Mouse (Mus musculus) MEL (cell line): Measurements from ENCODE around the gene Kalrn. TPM values are rescaled to one million over a fixed set of nuclear protein-coding genes. Genes with fewer than 3 reads are reported as not detected.

Source experiments
- DNase-seq: peaks from one replicate; pipeline ENCODE4 v3.0.0; 2011; ENCODE audit warnings: low read depth, low spot score
- H3K27ac ChIP-seq: 2 replicates; pipeline ENCODE4 v1.5.1; 2012; ENCODE audit warnings: low read depth, mild to moderate bottlenecking, control low read depth, low read length, moderate library complexity; ENCODE audit not compliant: control insufficient read depth
- H3K27me3 ChIP-seq, 2 experiments: fragments of 150-350 bp in 1 of 2; sonication (generic) in 1 of 2; 2 replicates each; pipeline ENCODE4 v1.6.1; 2012; ENCODE audit warnings: low read length in 2 of 2, mild to moderate bottlenecking in 2 of 2, improper control_type of control experiment in 1 of 2, moderate library complexity in 1 of 2; ENCODE audit not compliant: insufficient read depth in 2 of 2, control insufficient read depth in 1 of 2
- H3K36me3 ChIP-seq, 2 experiments: 2 replicates each; pipeline ENCODE4 v1.6.1; 2012 to 2014; ENCODE audit warnings: low read length in 2 of 2, improper control_type of control experiment in 1 of 2, inconsistent platforms in 1 of 2, mild to moderate bottlenecking in 1 of 2; ENCODE audit not compliant: insufficient read depth in 2 of 2, control insufficient read depth in 1 of 2
- H3K4me1 ChIP-seq, 2 experiments: fragments of 150-350 bp in 1 of 2; sonication (generic) in 1 of 2; 2 replicates each; pipeline ENCODE4 v1.6.1; 2012; ENCODE audit warnings: low read length in 2 of 2, improper control_type of control experiment in 1 of 2, mild to moderate bottlenecking in 1 of 2; ENCODE audit not compliant: insufficient read depth in 2 of 2, control insufficient read depth in 1 of 2
- H3K4me3 ChIP-seq, 2 experiments: fragments of 150-350 bp in 1 of 2; sonication (generic) in 1 of 2; 2 replicates each; pipeline ENCODE4 v1.5.1; 2012; ENCODE audit warnings: low read depth in 2 of 2, low read length in 2 of 2, mild to moderate bottlenecking in 2 of 2, moderate library complexity in 2 of 2, control low read depth in 1 of 2, improper control_type of control experiment in 1 of 2; ENCODE audit not compliant: control insufficient read depth in 1 of 2, insufficient read depth in 1 of 2
- H3K79me2 ChIP-seq: 2 replicates; pipeline ENCODE4 v1.6.1; 2012; ENCODE audit warnings: mild to moderate bottlenecking, low read length, moderate library complexity; ENCODE audit not compliant: control insufficient read depth, poor library complexity, insufficient read depth
- H3K9ac ChIP-seq: 2 replicates; pipeline ENCODE4 v1.6.1; 2012; ENCODE audit warnings: low read depth, mild to moderate bottlenecking, control low read depth, low read length, moderate library complexity; ENCODE audit not compliant: control insufficient read depth, poor library complexity, severe bottlenecking
- H3K9me3 ChIP-seq: fragments of 150-350 bp; sonication (generic); replicated peaks from 2 replicates; pipeline ENCODE4 v1.6.1; 2012; ENCODE audit warnings: mild to moderate bottlenecking, low read length, improper control_type of control experiment, moderate library complexity; ENCODE audit not compliant: insufficient read depth
- CHD1 ChIP-seq: IDR thresholded peaks from 2 replicates; pipeline ENCODE4 v1.6.1; 2012; ENCODE audit warnings: low read depth, mild to moderate bottlenecking, inconsistent platforms, low read length, improper control_type of control experiment
- CHD2 ChIP-seq: IDR thresholded peaks from 2 replicates; pipeline ENCODE4 v1.6.1; 2011; ENCODE audit warnings: low read length, improper control_type of control experiment
- CTCF ChIP-seq, 3 experiments: IDR thresholded peaks in 2 of 3; conservative IDR thresholded peaks in 1 of 3; 2 replicates each; pipeline ENCODE4 v1.5.1; 2011 to 2012; ENCODE audit warnings: low read length in 3 of 3, low read depth in 2 of 3, mild to moderate bottlenecking in 2 of 3, improper control_type of control experiment in 1 of 3, inconsistent platforms in 1 of 3, mixed read lengths in 1 of 3, moderate library complexity in 1 of 3; ENCODE audit not compliant: control insufficient read depth in 1 of 3, insufficient read depth in 1 of 3, poor library complexity in 1 of 3, severe bottlenecking in 1 of 3
- ELF1 ChIP-seq: IDR thresholded peaks from 2 replicates; pipeline ENCODE4 v1.6.1; 2014; ENCODE audit warnings: low read depth, mild to moderate bottlenecking, inconsistent platforms, low read length, improper control_type of control experiment, moderate library complexity
- EP300 ChIP-seq, 2 experiments: IDR thresholded peaks; 2 replicates each; pipeline ENCODE4 v1.6.1; 2011; ENCODE audit warnings: improper control_type of control experiment in 2 of 2, low read length in 2 of 2, low read depth in 1 of 2, mild to moderate bottlenecking in 1 of 2
- ETS1 ChIP-seq: IDR thresholded peaks from 2 replicates; pipeline ENCODE4 v1.6.1; 2012; ENCODE audit warnings: low read depth, mild to moderate bottlenecking, inconsistent platforms, low read length, improper control_type of control experiment, moderate library complexity
- GABPA ChIP-seq: IDR thresholded peaks from 2 replicates; pipeline ENCODE4 v1.6.1; 2012; ENCODE audit warnings: low read depth, mild to moderate bottlenecking, inconsistent platforms, low read length, improper control_type of control experiment, moderate library complexity
- MYC ChIP-seq: IDR thresholded peaks from 2 replicates; pipeline ENCODE4 v1.6.1; 2011; ENCODE audit warnings: low read depth, mild to moderate bottlenecking, low read length, improper control_type of control experiment, moderate library complexity
- NELFE ChIP-seq: IDR thresholded peaks from 2 replicates; pipeline ENCODE4 v1.6.1; 2011; ENCODE audit warnings: low read depth, low read length, improper control_type of control experiment
- POLR2A ChIP-seq, 2 experiments: IDR thresholded peaks; 2 replicates each; pipeline ENCODE4 v1.6.1; 2011 to 2012; ENCODE audit warnings: low read length in 2 of 2, mild to moderate bottlenecking in 2 of 2, control low read depth in 1 of 2, improper control_type of control experiment in 1 of 2, low read depth in 1 of 2, moderate library complexity in 1 of 2; ENCODE audit not compliant: control insufficient read depth in 1 of 2, insufficient read depth in 1 of 2, poor library complexity in 1 of 2
- POLR2AphosphoS2 ChIP-seq: IDR thresholded peaks from 2 replicates; pipeline ENCODE4 v1.6.1; 2011; ENCODE audit warnings: low read length, improper control_type of control experiment
- POLR2AphosphoS5 ChIP-seq: IDR thresholded peaks from 2 replicates; pipeline ENCODE4 v1.6.1; 2012; ENCODE audit warnings: low read depth, borderline replicate concordance, mild to moderate bottlenecking, inconsistent platforms, low read length, moderate library complexity, mixed read lengths
- RAD21 ChIP-seq: IDR thresholded peaks from 2 replicates; pipeline ENCODE4 v1.6.1; 2011; ENCODE audit warnings: mild to moderate bottlenecking, low read depth, low read length, improper control_type of control experiment
- SMC3 ChIP-seq: IDR thresholded peaks from 2 replicates; pipeline ENCODE4 v1.6.1; 2011; ENCODE audit warnings: low read depth, low read length, improper control_type of control experiment
- TAL1 ChIP-seq: IDR thresholded peaks from 2 replicates; pipeline ENCODE4 v1.6.1; 2012; ENCODE audit warnings: mild to moderate bottlenecking, inconsistent platforms, low read length, moderate library complexity, mixed read lengths
- TBP ChIP-seq: IDR thresholded peaks from 2 replicates; pipeline ENCODE4 v1.8.0; 2011; ENCODE audit warnings: low read depth, low read length, improper control_type of control experiment
- UBTF ChIP-seq: IDR thresholded peaks from 2 replicates; pipeline ENCODE4 v1.6.1; 2012; ENCODE audit warnings: low read depth, mild to moderate bottlenecking, inconsistent platforms, low read length, improper control_type of control experiment, moderate library complexity, borderline replicate concordance; ENCODE audit not compliant: insufficient read depth
- ZC3H11A ChIP-seq: IDR thresholded peaks from 2 replicates; pipeline ENCODE4 v1.6.1; 2012; ENCODE audit warnings: low read depth, mild to moderate bottlenecking, inconsistent platforms, low read length, improper control_type of control experiment
- ZNF384 ChIP-seq: IDR thresholded peaks from 2 replicates; pipeline ENCODE4 v1.6.1; 2012; ENCODE audit warnings: low read depth, mild to moderate bottlenecking, inconsistent platforms, low read length, improper control_type of control experiment
- polyA plus RNA-seq, 2 experiments: library from polyadenylated mRNA; stranded (reverse) in 1 of 2; unstranded in 1 of 2; fragments of >175 nt in 1 of 2; fragments of >200 nt in 1 of 2; gene quantifications; 2 replicates each; pipeline versions ENCODE4 v1.2.1 to v1.2.4; 2012; ENCODE audit warnings: low replicate concordance in 2 of 2, low read depth in 1 of 2; ENCODE audit not compliant: insufficient read length in 2 of 2, insufficient read depth in 1 of 2, missing spikeins in 1 of 2
- total RNA-seq: library from RNA; depleted of rRNA; stranded (reverse); fragments of 300-350 nt; gene quantifications from 2 replicates; pipeline ENCODE4 v1.2.3, GENCODE M21; 2012

Gene Kalrn
- total and polyA plus RNA-seq, 3 experiments: 10.4 to 11.8 TPM; not detected in 1

DNA sequence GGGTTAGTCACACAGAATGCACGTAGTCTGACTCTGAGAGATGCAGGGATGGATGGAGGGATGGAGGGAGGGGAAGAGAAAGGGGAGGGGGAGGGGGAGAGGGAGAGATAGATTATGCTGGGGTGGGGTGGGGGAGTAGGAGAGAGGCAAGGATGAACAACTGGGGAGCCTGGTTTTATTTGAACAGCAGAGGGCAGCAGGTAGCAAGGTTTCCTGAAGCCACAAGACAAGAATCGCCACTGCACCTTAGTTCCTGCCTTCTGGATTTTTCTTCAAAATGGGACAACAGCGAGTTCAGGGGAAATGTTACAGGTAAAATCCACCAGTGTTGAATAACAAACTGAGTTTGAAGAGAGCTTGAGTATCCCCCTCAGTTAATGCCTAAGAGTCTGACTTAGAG, 573.9 kb downstream of the Kalrn start:
- Histone ChIP-seq H3K9ac (no peak overlapping the region), H3K36me3 (peaks cover 0 to 5% of the 10 kb centered on the region in 2 experiments; a peak in 2 of 4 replicates), H3K4me1 (peaks cover 0 to 12% of the 10 kb centered on the region in 2 experiments; a peak in 2 of 4 replicates), H3K27ac (no peak overlapping the region), H3K27me3 (no peaks in the 10 kb centered on the region; a peak in 1 of 4 replicates), H3K4me3 (no peak overlapping the region), H3K9me3 (no peaks in the 10 kb centered on the region), H3K79me2 (no peaks in the 10 kb centered on the region)
- DNase-seq: peak; percentile 56
- TF ChIP-seq ETS1 (no peak), CHD2 (no peak), RAD21 (peak; percentile 84), SMC3 (peak; percentile 97), CTCF (IDR thresholded peaks at IDR 0.05 in 2 of 3, conservative IDR thresholded peaks at IDR 0.05 in 1 of 3; ENCODE audit: control insufficient read depth in 1 of 3, insufficient read depth in 1 of 3, low read depth in 2 of 3, low read length in 3 of 3, poor library complexity in 1 of 3, severe bottlenecking in 1 of 3) (peak; percentile 41 to 81 (median 77)), ZC3H11A (peak; percentile 96)

DNA sequence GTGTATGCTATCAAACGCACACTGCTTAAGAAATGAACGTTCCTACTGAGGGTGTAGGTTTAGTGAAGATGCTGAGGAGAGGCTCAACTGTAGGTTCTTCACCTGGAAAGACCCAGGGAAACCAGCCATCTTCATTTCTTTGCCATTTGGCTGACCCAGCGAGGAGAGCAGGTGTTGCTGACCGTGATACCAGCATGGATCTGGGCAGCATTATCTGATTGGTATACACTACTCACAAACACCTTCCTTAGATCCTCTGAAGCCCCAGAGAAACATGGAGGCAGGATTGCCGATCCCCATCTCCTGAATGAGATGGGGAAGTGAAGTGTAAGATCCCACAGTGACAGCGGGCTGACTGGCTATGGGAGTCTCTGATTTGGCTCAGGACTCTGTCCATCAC, 575.3 kb downstream of the Kalrn start:
- no peak for DNase-seq
- Histone ChIP-seq H3K27me3 (no peaks in the 10 kb centered on the region; a peak in 1 of 4 replicates), H3K4me3 (no peak overlapping the region), H3K79me2 (no peaks in the 10 kb centered on the region), H3K27ac (no peak overlapping the region), H3K9ac (no peak overlapping the region), H3K9me3 (no peaks in the 10 kb centered on the region), H3K4me1 (no peaks in the 10 kb centered on the region), H3K36me3 (no peaks in the 10 kb centered on the region; a peak in 1 of 4 replicates)
- TF ChIP-seq ELF1 (no peak), EP300 (IDR thresholded peaks at IDR 0.05; ENCODE audit: low read depth in 1 of 2, low read length in 2 of 2) (no peak), POLR2AphosphoS5 (no peak), MYC (no peak), POLR2AphosphoS2 (no peak), GABPA (no peak), TAL1 (no peak), CHD1 (no peak), POLR2A (IDR thresholded peaks at IDR 0.05; ENCODE audit: control insufficient read depth in 1 of 2, insufficient read depth in 1 of 2, low read depth in 1 of 2, low read length in 2 of 2, poor library complexity in 1 of 2) (no peak), TBP (no peak), ZNF384 (no peak), UBTF (no peak), NELFE (no peak), SMC3 (no peak)
